Mouse (Mus musculus): ENCODE measurements around the gene Gm3147. TPM values are rescaled to one million over a fixed set of nuclear protein-coding genes. Genes with fewer than 3 reads are reported as not detected.

Gene Gm3147
- polyA plus RNA-seq (2017; shearing (Covaris generic)): not detected

GRCm38 (mm10) chr5:94616242-94616641 is at the start of gene Gm3147:
Gene Gm3147 (minus strand): TSS chr5:94616342.

GRCm38 (mm10) chr5:94648082-94648481 is 31.9 kb upstream of the Gm3147 start, which contains the start of gene Gm6205:
Gene Gm6205 (plus strand): TSS chr5:94648382.

GRCm38 (mm10) chr5:94623679-94624078 is 7.5 kb upstream of the Gm3147 start, which contains the start of gene Gm6509:
Gene Gm6509 (plus strand): TSS chr5:94623979.

Other genes with a start within 250 kb of the Gm3147 start
- gene Gm7682, start 170.6 kb downstream of the Gm3147 start, polyA plus RNA-seq (2017; shearing (Covaris generic)): not detected
- gene Gm3139, start 90.1 kb downstream of the Gm3147 start, polyA plus RNA-seq (2017; shearing (Covaris generic)): not detected
- gene Gm6509, start 7.6 kb upstream of the Gm3147 start, polyA plus RNA-seq (2017; shearing (Covaris generic)): not detected
- gene Gm6205, start 32.0 kb upstream of the Gm3147 start, polyA plus RNA-seq (2017; shearing (Covaris generic)): not detected
- 0.90 TPM for gene Gm3183, start 249.1 kb upstream of the Gm3147 start, polyA plus RNA-seq (2017; shearing (Covaris generic))

Measured in CD4-positive, CD25-positive, alpha-beta regulatory T cell (primary cell).